Mouse (Mus musculus) B cell, adult 2 months (primary cell): Measurements from ENCODE around the gene Kctd8.

Source experiments
- DNase-seq, 2 experiments: peaks; one replicate each; pipeline ENCODE4 v3.0.0; 2022

The Kctd8 gene

GRCm38 (mm10) chr5:69156489-69156888 is 185.0 kb downstream of the Kctd8 start:
- DNase-seq: no peak

GRCm38 (mm10) chr5:69145827-69146226 is 195.7 kb downstream of the Kctd8 start:
- DNase-seq: no peak

DNA sequence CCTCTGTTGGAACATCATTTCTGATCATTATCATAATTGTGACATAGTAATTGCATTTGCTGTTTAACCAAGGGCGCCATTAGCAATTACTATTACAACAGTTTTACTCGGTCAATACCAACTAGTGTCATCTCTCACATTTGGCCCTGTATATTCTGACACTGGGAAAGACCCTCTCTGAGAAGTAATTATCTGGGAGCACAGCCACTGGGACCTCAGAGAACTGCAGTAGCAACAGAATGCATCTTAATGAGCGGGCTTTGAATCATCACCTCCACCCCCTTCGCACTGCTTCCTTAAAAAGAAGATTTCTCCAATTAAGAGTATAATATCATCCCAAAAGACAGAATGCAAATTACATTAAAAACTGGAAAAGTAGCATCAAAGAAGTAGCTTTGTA is 200.4 kb downstream of the Kctd8 start:
- DNase-seq: no peak

DNA sequence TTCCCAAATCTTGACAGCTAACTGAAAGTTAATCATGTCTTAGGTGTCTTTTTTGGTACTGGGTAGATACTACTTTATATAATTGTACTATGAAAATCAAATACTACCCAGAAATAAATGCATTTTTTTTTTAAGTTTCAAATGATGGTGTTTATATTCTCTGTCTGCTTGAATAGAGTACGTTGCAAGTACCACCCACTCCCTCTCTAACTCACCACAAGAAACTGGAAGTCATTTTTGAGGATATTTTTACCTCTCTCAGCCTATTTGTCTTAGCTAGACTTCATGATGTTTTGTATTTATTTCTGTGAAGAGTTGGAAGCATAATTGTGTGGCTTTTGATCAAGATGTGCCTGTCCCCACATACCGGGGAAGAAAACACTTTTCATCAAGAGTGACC is 232.8 kb downstream of the Kctd8 start:
- DNase-seq: no peak

- DNase-seq: no peak
Observed at GRCm38 (mm10) chr5:69088912-69089311, 252.6 kb downstream of the Kctd8 start.
